Mouse (Mus musculus) T-cell, adult 2 months (primary cell): ENCODE measurements around the gene Tfrc.
"Not testable (repeated sequence)": the region's sequence is repeated elsewhere in the genome, so short reads cannot be mapped to it uniquely, and the experiment has no call there.

Experiments
- DNase-seq: peaks from one replicate; pipeline ENCODE4 v3.0.0; 2022; ENCODE audit warnings: low spot score

The Tfrc gene

GRCm38 (mm10) chr16:32612052-32612451, 3.3 kb downstream of the Tfrc start:
- no peak for DNase-seq

- DNase-seq = no peak
Measured at GRCm38 (mm10) chr16:32613269-32613834, 4.6 kb downstream of the Tfrc start.

GRCm38 (mm10) chr16:32614047-32614446, 5.3 kb downstream of the Tfrc start:
- peak; percentile 29 for DNase-seq

- no peak for DNase-seq
Measured at GRCm38 (mm10) chr16:32618946-32619345, 10.2 kb downstream of the Tfrc start.

- DNase-seq = no peak
Measured at GRCm38 (mm10) chr16:32628140-32628539, 19.4 kb downstream of the Tfrc start.

- DNase-seq = no peak
Measured at GRCm38 (mm10) chr16:32632328-32632824, 23.7 kb downstream of the Tfrc start.

GRCm38 (mm10) chr16:32633486-32634012, 24.8 kb downstream of the Tfrc start:
- DNase-seq = no peak

- DNase-seq = no peak
Measured at GRCm38 (mm10) chr16:32634183-32634582, 25.5 kb downstream of the Tfrc start.

DNA sequence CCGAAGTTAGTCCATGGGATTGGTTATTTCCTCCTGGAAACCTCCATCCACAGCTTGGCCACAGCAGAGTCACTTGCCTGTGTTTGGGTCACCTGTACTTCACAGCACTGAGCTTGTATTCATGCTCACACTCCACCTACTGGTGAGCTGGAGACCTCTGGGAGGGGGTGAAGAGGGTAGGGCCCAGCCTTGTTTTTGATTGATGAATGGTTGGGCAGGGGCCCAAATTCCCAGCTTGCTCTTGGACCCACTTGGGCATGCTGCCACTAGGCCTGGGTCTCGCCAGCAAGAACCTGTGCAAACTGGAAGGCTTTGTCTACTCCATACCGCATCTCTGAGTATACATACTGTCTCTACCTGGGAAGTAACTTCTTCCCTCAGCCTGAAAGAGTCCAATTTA, 26.6 kb downstream of the Tfrc start:
- no peak for DNase-seq

- no peak for DNase-seq
Measured at GRCm38 (mm10) chr16:32636331-32636730, 27.6 kb downstream of the Tfrc start.

GRCm38 (mm10) chr16:32636871-32637521, 28.3 kb downstream of the Tfrc start:
- no peak for DNase-seq

DNA sequence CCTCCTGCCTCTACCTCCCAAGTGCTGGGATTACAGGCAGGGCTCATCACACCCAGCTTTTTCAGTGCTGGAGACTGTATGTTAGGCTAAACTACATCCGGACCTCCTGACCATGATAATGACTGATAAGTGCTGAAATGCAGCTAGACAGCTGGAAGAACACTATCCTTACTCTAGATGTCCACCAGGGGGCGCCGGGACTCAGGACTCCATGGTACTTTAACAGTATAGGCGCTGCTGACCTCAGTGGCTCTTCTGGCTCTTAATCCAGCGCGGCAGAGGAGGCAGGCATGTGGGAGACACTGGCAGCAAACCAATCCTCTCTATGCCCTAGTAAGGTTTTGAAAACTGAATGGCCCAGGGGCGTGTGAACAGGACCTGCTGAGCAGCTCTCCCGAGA, 29.8 kb downstream of the Tfrc start:
- peak; percentile 81 for DNase-seq

DNA sequence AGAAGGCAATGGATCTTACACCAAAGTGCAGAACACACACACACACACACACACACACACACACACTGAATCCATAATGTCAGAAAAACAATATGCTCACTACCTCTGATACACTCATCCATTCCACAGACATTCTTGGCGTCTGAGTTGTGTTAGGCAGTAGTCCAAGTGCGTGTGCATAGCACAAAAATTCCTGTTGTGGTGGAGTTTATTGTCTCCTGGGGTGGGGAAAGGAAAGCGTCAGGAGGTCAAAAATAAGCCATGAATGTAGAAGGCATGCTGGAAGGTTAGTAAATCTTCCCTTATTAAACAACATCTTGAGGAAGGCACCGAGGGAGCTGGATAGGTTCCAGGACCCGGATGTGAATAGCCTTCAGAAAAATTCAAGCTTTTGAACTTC, 31.4 kb downstream of the Tfrc start:
- no peak for DNase-seq

DNA sequence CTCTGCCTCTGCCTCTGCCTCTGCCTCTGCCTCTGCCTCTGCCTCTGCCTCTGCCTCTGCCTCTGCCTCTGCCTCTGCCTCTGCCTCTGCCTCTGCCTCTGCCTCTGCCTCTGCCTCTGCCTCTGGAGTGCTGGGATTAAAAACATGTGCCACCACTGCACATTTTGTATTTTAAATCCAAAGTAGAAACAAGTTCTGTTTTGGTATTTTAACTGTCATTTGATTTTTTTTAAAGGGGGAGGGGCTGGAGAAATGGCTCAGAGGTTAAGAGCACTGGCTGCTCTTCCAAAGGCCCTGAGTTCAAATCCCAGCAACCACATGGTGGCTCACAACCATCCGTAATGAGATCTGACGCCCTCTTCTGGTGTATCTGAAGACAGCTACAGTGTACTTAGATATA, 32.0 kb downstream of the Tfrc start:
- DNase-seq = not testable (repeated sequence)

GRCm38 (mm10) chr16:32641440-32642219, 32.9 kb downstream of the Tfrc start:
- DNase-seq = no peak

GRCm38 (mm10) chr16:32642280-32642679, 33.6 kb downstream of the Tfrc start:
- no peak for DNase-seq

- DNase-seq = peak; percentile 79
Measured at GRCm38 (mm10) chr16:32643661-32644061, 34.9 kb downstream of the Tfrc start, which contains the start of gene Tnk2. TSS of gene Tnk2 (plus strand) at chr16:32643874.

DNA sequence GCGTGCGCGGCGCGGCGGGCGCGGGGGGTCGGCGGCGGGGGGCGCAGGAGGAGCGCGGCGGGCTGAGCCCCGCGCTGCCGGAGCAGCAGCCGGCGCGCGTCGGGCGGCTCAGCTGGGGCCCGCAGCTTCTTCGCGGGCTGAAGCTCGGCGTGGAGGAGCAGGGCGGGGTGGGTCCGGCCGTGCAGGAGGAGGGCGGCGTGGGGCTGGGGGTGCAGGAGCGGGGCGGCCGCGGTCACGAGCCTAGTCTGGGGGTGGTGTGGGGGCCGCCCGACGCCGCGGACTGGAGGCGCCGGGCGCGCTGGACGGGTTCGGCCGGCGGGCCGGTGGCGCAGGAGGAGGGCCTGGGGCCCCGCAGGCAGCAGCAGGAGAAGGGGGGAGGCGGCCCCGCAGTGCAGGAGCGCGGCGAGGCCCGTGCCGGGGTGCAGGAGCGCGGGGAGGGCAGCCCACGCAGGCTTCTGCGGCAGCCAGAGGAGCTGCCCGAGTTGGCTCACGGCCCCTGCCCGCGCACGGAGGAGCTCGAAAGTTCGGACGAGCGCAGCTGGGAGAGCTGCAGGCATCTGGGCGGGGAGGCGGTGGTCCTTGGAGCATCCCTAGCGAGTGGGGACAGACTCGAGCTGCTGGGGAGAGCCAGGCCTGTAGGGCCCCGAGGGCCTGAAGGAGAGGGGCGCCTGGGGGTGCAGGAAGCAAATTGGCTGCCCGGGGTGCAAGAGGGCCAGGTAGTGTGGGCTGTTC, 35.5 kb downstream of the Tfrc start:
- DNase-seq = peak; percentile 45

- DNase-seq = no peak
Measured at GRCm38 (mm10) chr16:32644801-32645170, 36.1 kb downstream of the Tfrc start.

GRCm38 (mm10) chr16:32645361-32645914, 36.7 kb downstream of the Tfrc start:
- peak; percentile 45 for DNase-seq

- DNase-seq = no peak
Measured at GRCm38 (mm10) chr16:32646014-32646413, 37.3 kb downstream of the Tfrc start.

GRCm38 (mm10) chr16:32647712-32648111, 39.0 kb downstream of the Tfrc start:
- DNase-seq = no peak
